Mouse (Mus musculus) CH12.LX (cell line): ENCODE results near the gene Rfx7. TPM values are rescaled to one million over a fixed set of nuclear protein-coding genes. Genes with fewer than 3 reads are reported as not detected.

Source experiments
- DNase-seq: peaks from one replicate; pipeline ENCODE4 v3.0.0-alpha.2; 2013; ENCODE audit errors: extremely low read depth
- H3K27ac ChIP-seq: 2 replicates; pipeline ENCODE4 v1.5.1; 2012; ENCODE audit warnings: low read depth, mild to moderate bottlenecking, control low read depth, moderate library complexity; ENCODE audit not compliant: insufficient read depth
- H3K27me3 ChIP-seq: replicated peaks from 2 replicates; pipeline ENCODE3; 2012; ENCODE audit warnings: inconsistent platforms
- H3K36me3 ChIP-seq, 2 experiments: replicated peaks in 1 of 2; 2 replicates each; pipeline versions ENCODE3 to v1.6.1; 2012; ENCODE audit warnings: inconsistent platforms in 1 of 2, low read length in 1 of 2, mild to moderate bottlenecking in 1 of 2, mixed read lengths in 1 of 2, moderate library complexity in 1 of 2; ENCODE audit not compliant: control insufficient read depth in 1 of 2, insufficient read depth in 1 of 2
- H3K4me1 ChIP-seq, 2 experiments: 2 replicates each; pipeline ENCODE4 v1.6.1; 2012; ENCODE audit warnings: inconsistent platforms in 1 of 2, moderate library complexity in 1 of 2; ENCODE audit not compliant: insufficient read depth in 2 of 2, control insufficient read depth in 1 of 2
- H3K4me2 ChIP-seq: 2 replicates; pipeline ENCODE4 v1.6.1; 2012; ENCODE audit warnings: low read depth, mild to moderate bottlenecking, control low read depth; ENCODE audit not compliant: poor library complexity, insufficient read depth, severe bottlenecking
- H3K4me3 ChIP-seq, 3 experiments: fragments of 150-350 bp in 1 of 3; sonication (generic) in 1 of 3; replicated peaks in 1 of 3; 2 replicates each; pipeline versions ENCODE3 to v1.5.1; 2011 to 2012; ENCODE audit warnings: low read depth in 2 of 3, low read length in 2 of 3, mild to moderate bottlenecking in 2 of 3, moderate library complexity in 2 of 3, control low read depth in 1 of 3, improper control_type of control experiment in 1 of 3, inconsistent platforms in 1 of 3, mixed read lengths in 1 of 3; ENCODE audit not compliant: poor library complexity in 1 of 3
- H3K79me2 ChIP-seq: replicated peaks from 2 replicates; pipeline ENCODE4 v1.6.1; 2012; ENCODE audit warnings: mild to moderate bottlenecking, moderate library complexity; ENCODE audit not compliant: control insufficient read depth, poor library complexity, insufficient read depth, severe bottlenecking; ENCODE audit errors: extremely low read depth
- H3K9ac ChIP-seq: 2 replicates; pipeline ENCODE4 v1.6.1; 2012; ENCODE audit warnings: low read depth, mild to moderate bottlenecking, control low read depth, moderate library complexity; ENCODE audit not compliant: insufficient read depth
- H3K9me3 ChIP-seq: replicated peaks from 2 replicates; pipeline ENCODE3; 2012; ENCODE audit warnings: low read length, inconsistent platforms, mixed read lengths
- CTCF ChIP-seq, 2 experiments: IDR thresholded peaks in 1 of 2; conservative IDR thresholded peaks in 1 of 2; 2 replicates each; pipeline ENCODE4 v1.5.1; 2011 to 2012; ENCODE audit warnings: low read depth in 2 of 2, low read length in 2 of 2, improper control_type of control experiment in 1 of 2, inconsistent platforms in 1 of 2, mild to moderate bottlenecking in 1 of 2, moderate library complexity in 1 of 2
- EP300 ChIP-seq: IDR thresholded peaks from 2 replicates; pipeline ENCODE4 v1.6.1; 2011; ENCODE audit warnings: low read length, improper control_type of control experiment
- ETS1 ChIP-seq: conservative IDR thresholded peaks from 2 replicates; pipeline ENCODE4 v1.6.1; 2012; ENCODE audit warnings: low read depth, mild to moderate bottlenecking, inconsistent platforms, low read length, improper control_type of control experiment, moderate library complexity
- GABPA ChIP-seq: IDR thresholded peaks from 2 replicates; pipeline ENCODE4 v1.6.1; 2012; ENCODE audit warnings: low read depth, low read length, improper control_type of control experiment, inconsistent platforms; ENCODE audit not compliant: insufficient replicate concordance
- HCFC1 ChIP-seq: IDR thresholded peaks from 2 replicates; pipeline ENCODE4 v1.6.1; 2012; ENCODE audit warnings: low read depth, mild to moderate bottlenecking, inconsistent platforms, low read length, improper control_type of control experiment
- JUN ChIP-seq: IDR thresholded peaks from 2 replicates; pipeline ENCODE4 v1.6.1; 2011; ENCODE audit warnings: low read depth, mild to moderate bottlenecking, low read length, improper control_type of control experiment, moderate library complexity; ENCODE audit not compliant: insufficient read depth
- KAT2A ChIP-seq: IDR thresholded peaks from 2 replicates; pipeline ENCODE4 v1.6.1; 2012; ENCODE audit warnings: low read length, improper control_type of control experiment, inconsistent platforms; ENCODE audit not compliant: insufficient replicate concordance
- SIN3A ChIP-seq: IDR thresholded peaks from 2 replicates; pipeline ENCODE4 v1.6.1; 2012; ENCODE audit warnings: low read length, improper control_type of control experiment, inconsistent platforms
- USF1 ChIP-seq: IDR thresholded peaks from 2 replicates; pipeline ENCODE4 v1.6.1; 2014; ENCODE audit warnings: low read depth, mild to moderate bottlenecking, inconsistent platforms, low read length, improper control_type of control experiment
- ZNF384 ChIP-seq: IDR thresholded peaks from 2 replicates; pipeline ENCODE4 v1.6.1; 2012; ENCODE audit warnings: low read depth, low read length, improper control_type of control experiment, inconsistent platforms
- dilution Hi-C: fragments of 300-500 bp; cut with MboI; formaldehyde crosslinking; loops from 2 replicates; pipeline ENCODE4 v1.14.3; 2020; ENCODE audit warnings: low sequenced_read_pairs; ENCODE audit not compliant: extremely low pct_unique_long_range_greater_than_20kb, extremely low pct_ligation_motif_present
- in situ Hi-C: fragments of 300-500 bp; cut with MboI; formaldehyde crosslinking; loops from 3 replicates; pipeline ENCODE4 v1.14.3; 2019; ENCODE audit warnings: low sequenced_read_pairs, low pct_ligation_motif_present, low pct_unique_long_range_greater_than_20kb, mixed read lengths
- polyA plus RNA-seq: library from polyadenylated mRNA; unstranded; fragments of >175 nt; gene quantifications from 2 replicates; pipeline ENCODE4 v1.2.1, GENCODE M21; 2012; ENCODE audit warnings: low read depth; ENCODE audit not compliant: insufficient read length
- total RNA-seq, 2 experiments: library from RNA; depleted of rRNA; stranded (reverse); fragments of 300-350 nt in 1 of 2; fragments of >200 nt in 1 of 2; gene quantifications; 2 replicates each; pipeline ENCODE4 v1.2.3; 2012 to 2014

Gene Rfx7
- total and polyA plus RNA-seq, 3 experiments: 18.4 to 49.9 (median 27.3) TPM

DNA sequence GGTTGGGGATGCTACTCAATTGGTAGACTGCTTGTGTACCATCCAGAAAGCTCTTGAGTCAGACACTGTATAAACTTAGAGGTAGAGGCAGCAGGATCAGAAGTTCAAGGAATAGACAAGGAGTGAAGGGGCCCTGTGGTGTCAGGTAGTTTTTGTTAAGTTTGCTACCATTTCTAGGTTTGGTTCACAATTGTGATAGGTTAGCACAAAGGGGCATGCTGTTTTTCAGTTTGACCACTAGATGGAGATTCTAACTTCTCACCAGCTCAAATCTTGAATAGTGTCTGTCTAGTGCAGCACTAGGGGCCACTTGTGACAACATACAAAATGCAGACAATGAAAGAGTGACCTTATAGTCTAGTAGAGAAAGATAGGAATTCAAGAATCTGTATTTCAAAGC, 103.1 kb downstream of the Rfx7 start (continued):
- no peak for TF ChIP-seq KAT2A

DNA sequence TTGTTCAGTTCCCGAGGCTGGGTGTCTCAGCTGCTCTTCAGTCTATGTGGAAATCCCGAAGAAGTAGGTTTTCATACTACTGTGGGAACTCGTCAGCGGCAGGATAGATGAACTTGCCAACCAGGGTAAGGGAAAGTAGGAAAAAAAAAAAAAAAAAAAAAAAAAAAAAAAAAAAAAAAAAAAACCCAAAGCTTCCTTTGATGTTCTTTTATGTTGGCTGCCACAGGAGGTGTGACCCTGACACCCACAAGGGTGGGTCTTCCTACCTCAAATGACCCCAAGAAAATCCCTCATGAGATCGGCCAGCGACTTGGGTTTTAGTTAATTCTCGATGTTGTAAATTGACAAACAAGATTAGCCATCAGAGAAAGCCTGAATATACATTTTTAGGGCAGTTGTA, 104.5 kb downstream of the Rfx7 start:
- Histone ChIP-seq H3K79me2 (no peaks in the 10 kb centered on the region), H3K4me2 (no peak overlapping the region), H3K4me1 (peaks cover 7 to 38% of the 10 kb centered on the region in 2 experiments), H3K9me3 (no peaks in the 10 kb centered on the region), H3K4me3 (no peak overlapping the region), H3K27ac (no peak overlapping the region), H3K9ac (no peak overlapping the region), H3K27me3 (no peaks in the 10 kb centered on the region), H3K36me3 (no peaks in the 10 kb centered on the region)
- no peak for DNase-seq
- dilution Hi-C loops: no loop called here
- TF ChIP-seq ZNF384 (peak; percentile 71), ETS1 (no peak)
- in situ Hi-C loops: loop anchor here (5.0 kb wide), 1 partner anchor 36 kb away; no protein-coding TSS in a partner anchor

DNA sequence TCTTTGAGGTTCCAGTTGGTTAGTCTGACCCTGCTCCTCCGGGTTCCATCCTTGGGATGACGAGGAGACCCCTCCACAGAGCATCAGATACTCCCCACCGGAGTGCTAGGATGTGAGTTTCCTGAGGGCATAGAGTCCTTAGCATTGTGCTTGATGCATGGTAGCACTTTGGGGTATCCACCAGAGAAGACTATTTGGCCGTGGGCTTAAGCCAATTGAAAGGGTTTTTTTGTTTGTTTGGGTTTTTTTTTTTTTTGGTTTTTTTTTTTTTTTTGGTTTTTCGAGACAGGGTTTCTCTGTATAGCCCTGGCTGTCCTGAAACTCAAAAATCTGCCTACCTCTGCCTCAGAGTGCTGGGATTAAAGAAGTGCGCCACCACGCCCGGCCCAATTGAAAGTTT, 105.2 kb downstream of the Rfx7 start:
- H3K9ac ChIP-seq: no peak overlapping the region
- TF ChIP-seq GABPA (no peak), JUN (no peak), ZNF384 (0 out of 2 replicates have a peak, but pooled peaks have one; percentile 28), EP300 (no peak), HCFC1 (no peak)
- TF ChIP-seq, all 38 proteins: peak for 1
- dilution Hi-C loops: no loop called here
- Histone ChIP-seq H3K4me3 (no peak overlapping the region), H3K9me3 (no peaks in the 10 kb centered on the region), H3K27me3 (no peaks in the 10 kb centered on the region), H3K4me1 (peaks cover 7 to 38% of the 10 kb centered on the region in 2 experiments), H3K4me2 (no peak overlapping the region), H3K27ac (no peak overlapping the region), H3K79me2 (no peaks in the 10 kb centered on the region), H3K36me3 (no peaks in the 10 kb centered on the region)
- in situ Hi-C loops: loop anchor here (5.0 kb wide), 1 partner anchor 35 kb away; no protein-coding TSS in a partner anchor
- no peak for DNase-seq

DNA sequence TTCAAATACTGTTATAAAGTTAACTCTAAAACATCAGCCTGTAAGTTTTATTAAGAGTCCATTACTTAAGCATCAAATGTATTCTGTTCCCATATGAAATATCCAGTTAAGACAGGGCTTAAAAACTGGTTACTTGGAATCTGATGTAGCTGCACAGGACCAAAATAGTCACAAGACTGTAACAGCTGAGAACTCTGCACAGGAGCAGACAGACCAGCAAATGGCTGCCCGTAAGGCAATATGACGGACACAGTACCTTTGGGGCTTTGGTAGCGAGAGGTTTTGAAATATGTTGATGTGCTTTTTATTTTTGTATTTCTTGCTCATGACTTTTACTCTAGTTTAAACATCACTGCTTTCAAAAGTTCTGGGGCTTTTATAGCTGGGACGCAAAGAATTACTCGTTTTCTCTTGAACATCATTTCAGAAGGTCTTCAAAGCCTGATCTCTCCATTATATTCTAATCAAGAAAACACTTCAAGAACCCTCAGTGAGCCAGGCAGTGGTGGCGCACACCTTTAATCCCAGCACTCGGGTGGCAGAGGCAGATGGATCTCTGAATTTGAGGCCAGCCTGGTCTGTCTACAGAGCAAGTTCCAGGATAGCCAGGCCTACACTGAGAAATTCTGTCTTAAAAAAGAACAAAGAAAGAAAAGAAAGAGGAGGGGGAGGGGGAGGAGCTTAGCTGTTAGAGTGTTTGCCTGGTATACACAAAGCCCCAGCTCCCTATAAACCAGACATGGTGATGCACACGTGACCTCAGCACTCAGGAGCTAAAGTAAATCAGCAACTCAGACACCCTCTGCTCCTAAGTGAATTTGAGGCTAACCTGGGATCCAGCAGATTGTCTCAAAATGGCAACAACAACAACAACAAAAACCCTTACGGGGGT, 107.2 kb downstream of the Rfx7 start:
- DNase-seq: no peak
- TF ChIP-seq USF1: peak; percentile 55
- TF ChIP-seq SIN3A: 0 out of 2 replicates have a peak, but pooled peaks have one; percentile 36
- TF ChIP-seq CTCF (conservative IDR thresholded peaks at IDR 0.05 in 1 of 2, IDR thresholded peaks at IDR 0.05 in 1 of 2; ENCODE audit: low read depth in 2 of 2, low read length in 2 of 2): no peak
- H3K4me3 ChIP-seq: peak overlapping the region; percentile 7 to 49 (median 37)
- no peaks in the 10 kb centered on the region for H3K27me3 ChIP-seq
- no peaks in the 10 kb centered on the region for H3K36me3 ChIP-seq
- in situ Hi-C loops (loop anchor here (5.0 kb wide), 1 partner anchor 33 kb away; no protein-coding TSS in a partner anchor), dilution Hi-C loops (no loop called here)
- H3K4me2 ChIP-seq: peak overlapping the region; percentile 19
- peak overlapping the region; percentile 27; the same call in 1 of the 2 replicates for H3K9ac ChIP-seq
- no peak overlapping the region for H3K27ac ChIP-seq
- no peaks in the 10 kb centered on the region for H3K9me3 ChIP-seq
- peaks cover 7 to 31% of the 10 kb centered on the region in 2 experiments for H3K4me1 ChIP-seq
- H3K79me2 ChIP-seq: no peaks in the 10 kb centered on the region
